Mouse (Mus musculus) splenic B cell, adult 2 months (primary cell): ENCODE data around the gene Tmbim4.

Source experiments
- DNase-seq: peaks from one replicate; pipeline ENCODE4 v3.0.0-alpha.2; 2011; ENCODE audit warnings: low read depth, low spot score
- H3K27me3 ChIP-seq: 2 replicates; pipeline ENCODE4 v1.6.1; 2012; ENCODE audit warnings: mild to moderate bottlenecking, low read length, moderate library complexity, mixed read lengths; ENCODE audit not compliant: control insufficient read depth, poor library complexity, insufficient read depth, severe bottlenecking
- H3K36me3 ChIP-seq: 2 replicates; pipeline ENCODE4 v1.6.1; 2012; ENCODE audit warnings: mild to moderate bottlenecking, low read length, moderate library complexity, mixed read lengths; ENCODE audit not compliant: control insufficient read depth, poor library complexity, insufficient read depth, severe bottlenecking

The Tmbim4 gene

DNA sequence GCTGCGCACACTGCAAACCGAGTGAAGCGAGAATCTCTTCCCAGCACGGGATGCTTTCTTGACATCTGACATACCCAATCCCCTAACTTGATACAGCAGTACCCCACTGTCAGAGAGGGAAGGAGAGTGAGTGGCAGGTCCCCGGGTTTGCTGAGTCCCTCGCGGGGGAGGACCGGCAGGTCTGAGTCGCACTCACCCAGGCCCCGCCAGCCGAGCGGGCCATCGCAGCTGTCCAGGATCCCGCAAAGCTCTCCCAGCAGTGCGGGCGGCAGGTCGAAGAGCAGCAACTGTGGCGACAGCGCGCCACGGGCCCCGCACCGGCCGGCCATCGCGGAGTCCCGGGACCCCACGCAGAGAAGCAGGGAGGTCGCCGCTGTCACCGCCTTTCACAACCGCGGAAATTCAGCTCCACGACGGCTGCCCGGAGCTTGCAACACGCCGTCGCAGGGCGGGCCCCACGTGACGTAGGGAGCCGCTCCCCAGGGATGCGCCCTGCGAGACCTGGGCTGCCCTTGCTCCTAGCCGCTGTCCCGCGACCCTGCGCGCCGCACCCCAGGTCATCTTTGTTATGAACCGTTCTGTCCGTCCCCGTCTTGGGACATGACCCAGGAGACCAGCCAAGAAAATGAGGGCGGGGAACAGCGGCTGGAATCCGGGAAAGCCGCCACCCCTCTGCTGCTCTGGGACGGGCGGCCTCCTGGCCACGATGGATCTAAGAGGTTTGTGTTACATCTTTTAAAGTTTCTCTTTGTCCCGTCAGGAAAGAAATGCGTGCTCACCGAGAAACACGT lies at the start of gene Tmbim4:
Gene Tmbim4 (plus strand): TSS at position 460 of the 791 bp plus-strand sequence.
- peak; percentile 84 for DNase-seq
- no peaks in the 10 kb centered on the region for H3K27me3 ChIP-seq
- H3K36me3 ChIP-seq = 0 out of 2 replicates have a peak, but pooled peaks cover 3% of the 10 kb centered on the region

- Histone ChIP-seq H3K27me3 (no peaks in the 10 kb centered on the region), H3K36me3 (no peaks in the 10 kb centered on the region)
- DNase-seq = no peak
Measured at GRCm38 (mm10) chr10:120151672-120152071, 49.7 kb upstream of the Tmbim4 start.

DNA sequence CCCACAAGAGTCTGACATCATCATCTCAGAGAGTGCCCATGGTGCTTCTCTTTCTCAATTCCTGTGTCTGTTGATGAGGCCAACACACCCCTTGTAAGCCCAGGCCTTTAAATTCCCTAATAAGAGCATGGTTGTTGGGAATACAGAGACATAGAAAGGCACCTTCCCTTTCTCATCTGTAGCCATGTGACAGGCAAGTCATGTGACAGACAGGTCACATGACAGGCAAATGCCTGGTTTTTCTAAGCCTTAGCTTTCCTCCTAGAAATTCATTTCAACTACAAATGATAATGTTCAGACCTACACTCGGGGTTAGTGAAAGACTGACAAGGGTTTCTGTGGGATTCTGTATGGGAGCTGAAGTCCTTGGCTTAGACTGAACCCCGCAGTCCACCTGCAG lies 47.5 kb upstream of the Tmbim4 start:
- no peaks in the 10 kb centered on the region for H3K36me3 ChIP-seq
- DNase-seq = no peak
- H3K27me3 ChIP-seq = no peaks in the 10 kb centered on the region

GRCm38 (mm10) chr10:120160533-120160932 lies 40.9 kb upstream of the Tmbim4 start:
- Histone ChIP-seq H3K36me3 (peaks cover 5% of the 10 kb centered on the region), H3K27me3 (no peaks in the 10 kb centered on the region)
- no peak for DNase-seq

GRCm38 (mm10) chr10:120162840-120163239 lies 38.5 kb upstream of the Tmbim4 start:
- Histone ChIP-seq H3K27me3 (no peaks in the 10 kb centered on the region), H3K36me3 (peaks cover 5% of the 10 kb centered on the region)
- no peak for DNase-seq

GRCm38 (mm10) chr10:120163490-120163889 lies 37.9 kb upstream of the Tmbim4 start:
- H3K36me3 ChIP-seq = peaks cover 5% of the 10 kb centered on the region
- no peak for DNase-seq
- H3K27me3 ChIP-seq = no peaks in the 10 kb centered on the region

DNA sequence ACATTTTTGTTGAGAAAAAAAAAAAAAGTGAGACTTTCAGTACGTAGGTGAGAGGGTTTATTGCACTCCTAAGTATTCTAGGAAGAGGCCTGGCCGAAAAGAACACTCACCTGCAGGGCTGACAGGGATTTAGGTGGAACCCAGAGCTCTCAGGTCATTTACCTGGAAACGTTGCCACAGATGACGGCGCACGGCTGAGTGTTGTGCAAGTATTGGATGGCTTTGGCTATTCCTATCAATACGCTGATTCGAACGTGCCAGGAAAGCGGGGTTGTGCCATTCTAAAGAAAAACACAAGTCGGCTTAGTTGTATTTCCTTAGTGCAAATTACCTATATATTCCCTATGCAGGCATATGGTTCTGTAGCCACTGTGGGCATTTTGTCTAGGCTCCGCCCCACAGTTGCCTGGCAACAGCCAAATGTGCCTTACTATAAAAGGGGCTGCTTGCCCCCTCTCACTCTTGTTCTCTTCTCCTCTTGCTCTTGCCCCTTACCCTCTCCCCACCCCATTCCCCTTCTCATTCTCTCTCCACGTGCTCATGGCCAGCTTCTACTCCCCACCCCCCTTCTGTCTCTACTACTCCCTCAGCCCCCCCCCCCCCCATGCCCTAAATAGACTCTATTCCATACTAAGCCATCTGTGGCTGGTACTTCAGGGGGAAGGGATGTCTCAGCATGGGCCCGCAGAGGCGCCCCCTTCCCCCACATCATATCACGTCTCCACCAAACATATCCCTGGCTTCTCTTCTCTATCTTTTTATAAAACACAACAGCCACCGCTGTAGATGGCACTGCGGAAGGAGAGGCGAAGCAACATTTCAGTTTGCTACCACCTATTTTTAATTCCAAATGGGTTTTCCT lies 36.2 kb upstream of the Tmbim4 start:
- no peaks in the 10 kb centered on the region for H3K27me3 ChIP-seq
- DNase-seq = no peak
- peaks cover 7% of the 10 kb centered on the region for H3K36me3 ChIP-seq

DNA sequence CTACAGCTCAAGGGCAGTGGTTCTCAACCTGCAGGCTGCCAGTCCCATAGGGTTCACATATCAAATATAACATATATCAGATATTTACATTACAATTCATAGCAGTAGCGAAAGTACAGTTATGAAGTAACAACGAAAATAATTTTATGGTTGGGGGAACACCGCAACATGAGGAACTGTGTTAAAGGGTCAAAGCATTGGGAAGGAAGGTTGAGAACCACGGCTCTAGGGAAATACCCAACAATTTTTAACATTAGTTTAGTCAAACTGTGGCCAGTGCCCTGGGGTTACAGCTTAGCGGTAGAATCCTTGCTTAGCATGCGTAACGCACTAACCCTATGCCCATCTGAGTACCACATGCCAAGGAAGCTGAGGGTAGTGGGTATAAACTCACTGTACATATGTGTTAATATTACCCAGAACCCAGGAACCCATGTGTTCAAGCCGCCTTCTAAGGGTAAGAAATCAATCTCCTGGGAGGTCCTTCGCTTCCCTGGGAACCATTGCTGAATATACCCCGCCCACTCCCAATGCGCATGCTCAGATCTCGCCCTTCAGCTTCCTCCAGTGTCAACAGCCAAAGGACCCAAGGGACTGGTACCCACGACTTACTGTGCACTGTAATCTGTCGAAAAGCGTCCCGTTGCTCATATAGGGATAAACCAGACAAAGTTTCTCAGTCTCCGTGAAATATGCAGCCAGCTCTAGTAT lies 35.4 kb upstream of the Tmbim4 start:
- peaks cover 10% of the 10 kb centered on the region for H3K36me3 ChIP-seq
- no peak for DNase-seq
- H3K27me3 ChIP-seq = no peaks in the 10 kb centered on the region

DNA sequence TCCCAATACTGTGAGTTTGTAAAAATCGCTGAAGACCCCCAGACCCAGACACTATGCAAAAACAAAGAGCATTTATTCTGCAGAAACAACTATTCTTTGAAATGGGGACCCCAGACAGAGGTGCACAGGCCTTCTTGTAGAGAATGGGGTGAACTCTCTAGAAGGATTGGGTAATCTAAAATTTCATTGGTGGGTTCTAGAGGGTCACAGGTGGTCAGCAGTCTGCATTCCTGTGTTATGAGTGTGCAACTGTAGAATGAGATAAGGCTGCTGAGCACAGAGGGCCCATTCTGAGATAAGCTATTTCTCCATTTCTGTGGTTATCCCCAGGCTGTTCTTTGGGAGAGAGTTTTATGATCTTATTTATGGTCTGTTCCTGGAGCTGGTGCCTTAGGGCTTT lies 33.3 kb upstream of the Tmbim4 start:
- Histone ChIP-seq H3K36me3 (peaks cover 10% of the 10 kb centered on the region), H3K27me3 (no peaks in the 10 kb centered on the region)
- DNase-seq = no peak

GRCm38 (mm10) chr10:120169064-120169463 lies 32.3 kb upstream of the Tmbim4 start:
- DNase-seq = no peak
- Histone ChIP-seq H3K27me3 (no peaks in the 10 kb centered on the region), H3K36me3 (peaks cover 10% of the 10 kb centered on the region)

GRCm38 (mm10) chr10:120169841-120170240 lies 31.5 kb upstream of the Tmbim4 start:
- peaks cover 7% of the 10 kb centered on the region for H3K36me3 ChIP-seq
- no peaks in the 10 kb centered on the region for H3K27me3 ChIP-seq
- DNase-seq = no peak

DNA sequence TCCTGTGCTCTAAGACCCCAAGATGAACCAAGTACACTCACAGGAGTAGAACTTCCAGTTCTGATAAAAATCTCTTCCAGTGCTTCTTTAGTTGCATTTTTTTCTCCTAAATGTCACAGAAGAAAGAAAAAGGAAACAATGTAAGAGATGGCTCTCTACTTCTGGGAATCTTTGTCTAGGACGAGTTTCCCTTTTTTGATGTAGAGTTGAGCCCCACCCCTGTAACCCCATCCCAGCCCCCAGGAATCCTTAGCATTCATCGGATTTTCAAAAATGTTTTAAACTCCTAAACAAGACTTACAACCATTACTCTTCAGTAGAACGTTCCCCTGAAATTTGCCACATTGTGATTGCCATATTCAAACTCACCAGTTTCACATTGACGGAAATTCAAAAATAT lies 31.1 kb upstream of the Tmbim4 start:
- no peaks in the 10 kb centered on the region for H3K27me3 ChIP-seq
- DNase-seq = no peak
- H3K36me3 ChIP-seq = peaks cover 7% of the 10 kb centered on the region

GRCm38 (mm10) chr10:120171340-120171739 lies 30.1 kb upstream of the Tmbim4 start:
- Histone ChIP-seq H3K27me3 (no peaks in the 10 kb centered on the region), H3K36me3 (peaks cover 10% of the 10 kb centered on the region)
- no peak for DNase-seq

DNA sequence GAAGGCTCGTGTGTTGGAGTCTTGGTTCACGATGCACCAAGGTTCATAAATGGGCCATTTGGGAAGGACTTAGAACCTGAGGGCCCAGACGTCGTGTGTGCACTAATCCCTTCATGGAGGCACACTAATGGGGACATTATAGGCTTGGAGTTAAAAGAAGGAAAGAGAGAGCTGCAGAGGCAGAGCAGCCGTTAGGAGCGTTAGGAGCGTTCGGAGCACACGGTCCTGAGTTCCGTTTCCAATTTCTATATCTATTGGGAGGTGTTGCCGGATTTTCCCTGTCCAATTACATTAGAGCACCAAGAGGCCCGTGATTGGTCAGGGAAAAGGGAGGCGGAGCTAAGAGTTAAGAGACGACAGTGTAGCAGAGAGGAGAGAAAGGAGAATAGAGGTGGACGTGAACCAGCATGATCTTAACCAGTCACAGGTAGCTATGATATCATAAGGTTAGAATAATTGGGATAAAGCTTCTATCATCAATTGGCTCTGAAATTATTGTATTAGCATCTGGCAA lies 27.1 kb upstream of the Tmbim4 start:
- Histone ChIP-seq H3K36me3 (peaks cover 14% of the 10 kb centered on the region), H3K27me3 (no peaks in the 10 kb centered on the region)
- DNase-seq = no peak
